Mouse (Mus musculus) myocyte (in vitro differentiated cells): Measurements from ENCODE around the gene Slc44a5. TPM values are rescaled to one million over a fixed set of nuclear protein-coding genes. Genes with fewer than 3 reads are reported as not detected.

ENCODE experiments used
- H3K27me3 ChIP-seq: one replicate; pipeline ENCODE4 v1.6.1; 2011; ENCODE audit not compliant: control insufficient read depth, insufficient read depth, insufficient read length
- H3K36me3 ChIP-seq: one replicate; pipeline ENCODE4 v1.6.1; 2011; ENCODE audit not compliant: control insufficient read depth, insufficient read depth
- H3K4me2 ChIP-seq: one replicate; pipeline ENCODE4 v1.6.1; 2011; ENCODE audit warnings: low read depth, control low read depth
- H3K4me3 ChIP-seq: one replicate; pipeline ENCODE4 v1.5.1; 2011; ENCODE audit warnings: mild to moderate bottlenecking, control low read depth, moderate library complexity
- H3K79me2 ChIP-seq: one replicate; pipeline ENCODE4 v1.6.1; 2011; ENCODE audit not compliant: control insufficient read depth, insufficient read depth
- H3ac ChIP-seq: one replicate; pipeline ENCODE4 v1.6.1; 2011; ENCODE audit not compliant: control insufficient read depth, insufficient read length
- CEBPB ChIP-seq: IDR thresholded peaks from 2 replicates; pipeline ENCODE4 v1.6.1; 2011; ENCODE audit warnings: mild to moderate bottlenecking, moderate library complexity; ENCODE audit not compliant: poor library complexity, insufficient read depth, severe bottlenecking
- E2F4 ChIP-seq: IDR thresholded peaks from one replicate; pipeline ENCODE4 v1.6.1; 2011; ENCODE audit warnings: mild to moderate bottlenecking, control low read depth, moderate library complexity; ENCODE audit not compliant: insufficient read depth
- MAX ChIP-seq: IDR thresholded peaks from one replicate; pipeline ENCODE4 v1.6.1; 2011; ENCODE audit warnings: low read depth, mild to moderate bottlenecking, control low read depth
- MYOD1 ChIP-seq, 3 experiments: IDR thresholded peaks; one replicate each; pipeline ENCODE4 v1.6.1; 2011; ENCODE audit warnings: control low read depth in 2 of 3, low read depth in 2 of 3, mild to moderate bottlenecking in 2 of 3, moderate library complexity in 1 of 3; ENCODE audit not compliant: insufficient read length in 2 of 3, control insufficient read depth in 1 of 3
- MYOG ChIP-seq, 3 experiments: IDR thresholded peaks; one replicate each; pipeline ENCODE4 v1.6.1; 2011; ENCODE audit warnings: control low read depth in 2 of 3, low read depth in 2 of 3, mild to moderate bottlenecking in 2 of 3; ENCODE audit not compliant: insufficient read length in 2 of 3, control insufficient read depth in 1 of 3, insufficient read depth in 1 of 3
- POLR2A ChIP-seq: IDR thresholded peaks from one replicate; pipeline ENCODE4 v1.6.1; 2011; ENCODE audit warnings: low read depth, mild to moderate bottlenecking, control low read depth, moderate library complexity; ENCODE audit not compliant: insufficient read length
- POLR2AphosphoS2 ChIP-seq: IDR thresholded peaks from one replicate; pipeline ENCODE4 v1.6.1; 2011; ENCODE audit warnings: low read depth, control low read depth; ENCODE audit not compliant: insufficient read length
- REST ChIP-seq: IDR thresholded peaks from one replicate; pipeline ENCODE4 v1.6.1; 2011; ENCODE audit warnings: mild to moderate bottlenecking, control low read depth, moderate library complexity; ENCODE audit not compliant: insufficient read depth, insufficient read length
- SRF ChIP-seq: IDR thresholded peaks from one replicate; pipeline ENCODE4 v1.6.1; 2011; ENCODE audit warnings: low read depth; ENCODE audit not compliant: control insufficient read depth, insufficient read length
- TCF12 ChIP-seq: IDR thresholded peaks from one replicate; pipeline ENCODE4 v1.6.1; 2011; ENCODE audit warnings: mild to moderate bottlenecking, control low read depth; ENCODE audit not compliant: poor library complexity, insufficient read depth, severe bottlenecking
- TCF3 ChIP-seq: IDR thresholded peaks from one replicate; pipeline ENCODE4 v1.6.1; 2011; ENCODE audit warnings: low read depth, control low read depth; ENCODE audit not compliant: insufficient read length
- USF1 ChIP-seq: IDR thresholded peaks from one replicate; pipeline ENCODE4 v1.6.1; 2011; ENCODE audit warnings: low read depth, mild to moderate bottlenecking, control low read depth, moderate library complexity
- polyA plus RNA-seq: library from polyadenylated mRNA; unstranded; fragments of >200 nt; fragmentation: generic; extraction: Trizol; gene quantifications from one replicate; pipeline ENCODE4 v1.2.1, GENCODE M21; 2012; ENCODE audit warnings: missing spikeins

The Slc44a5 gene
- polyA plus RNA-seq, 1 experiment = not detected

DNA sequence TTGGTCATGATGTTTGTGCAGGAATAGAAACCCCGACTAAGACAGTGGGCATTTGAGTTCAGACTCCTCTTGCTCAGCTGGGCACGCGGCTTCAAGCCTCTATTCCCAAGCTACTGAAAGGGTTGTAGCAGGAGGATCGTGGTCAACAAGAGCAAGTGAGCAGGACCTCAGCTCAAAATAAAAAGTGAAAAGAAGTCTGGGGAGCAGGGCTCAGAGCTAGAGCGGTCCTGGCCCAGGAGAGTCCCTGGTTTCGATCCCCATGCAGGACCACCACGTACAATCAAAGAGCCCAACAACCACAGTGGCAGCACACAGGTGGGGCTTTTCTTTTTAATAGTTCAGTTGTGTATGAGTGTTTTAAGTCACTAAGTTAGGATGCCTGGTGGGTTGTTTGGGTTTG, 201.5 kb downstream of the Slc44a5 start:
- no peak overlapping the region for H3ac ChIP-seq
- no peaks in the 10 kb centered on the region for H3K79me2 ChIP-seq
- H3K36me3 ChIP-seq = no peaks in the 10 kb centered on the region
- no peak overlapping the region for H3K4me2 ChIP-seq
- TF ChIP-seq TCF12 (no peak), POLR2A (no peak), TCF3 (no peak), SRF (no peak), REST (no peak), CEBPB (no peak), USF1 (no peak), MYOD1 (IDR thresholded peaks at IDR 0.05; ENCODE audit: control insufficient read depth in 1 of 3, insufficient read length in 2 of 3, low read depth in 2 of 3) (no peak)
- H3K4me3 ChIP-seq = no peak overlapping the region
- H3K27me3 ChIP-seq = no peaks in the 10 kb centered on the region

- TF ChIP-seq SRF (no peak), REST (no peak), MYOG (IDR thresholded peaks at IDR 0.05; ENCODE audit: control insufficient read depth in 1 of 3, insufficient read depth in 1 of 3, insufficient read length in 2 of 3, low read depth in 2 of 3) (no peak), TCF3 (no peak), E2F4 (no peak), TCF12 (no peak), CEBPB (no peak), MYOD1 (IDR thresholded peaks at IDR 0.05; ENCODE audit: control insufficient read depth in 1 of 3, insufficient read length in 2 of 3, low read depth in 2 of 3) (no peak), POLR2A (no peak), POLR2AphosphoS2 (no peak), USF1 (no peak)
- Histone ChIP-seq H3K36me3 (no peaks in the 10 kb centered on the region), H3ac (no peak overlapping the region), H3K79me2 (no peaks in the 10 kb centered on the region), H3K4me3 (no peak overlapping the region), H3K4me2 (no peak overlapping the region), H3K27me3 (no peaks in the 10 kb centered on the region)
Measured at GRCm38 (mm10) chr3:154177665-154178305, 204.5 kb downstream of the Slc44a5 start.

GRCm38 (mm10) chr3:154179423-154179920, 206.2 kb downstream of the Slc44a5 start:
- Histone ChIP-seq H3K36me3 (no peaks in the 10 kb centered on the region), H3ac (no peak overlapping the region), H3K79me2 (no peaks in the 10 kb centered on the region), H3K27me3 (no peaks in the 10 kb centered on the region), H3K4me2 (no peak overlapping the region), H3K4me3 (no peak overlapping the region)
- TF ChIP-seq POLR2AphosphoS2 (no peak), CEBPB (no peak), E2F4 (no peak), POLR2A (no peak), TCF12 (no peak), MYOG (IDR thresholded peaks at IDR 0.05; ENCODE audit: control insufficient read depth in 1 of 3, insufficient read depth in 1 of 3, insufficient read length in 2 of 3, low read depth in 2 of 3) (no peak), MAX (no peak), REST (no peak), TCF3 (no peak), USF1 (no peak), MYOD1 (IDR thresholded peaks at IDR 0.05; ENCODE audit: control insufficient read depth in 1 of 3, insufficient read length in 2 of 3, low read depth in 2 of 3) (no peak)

DNA sequence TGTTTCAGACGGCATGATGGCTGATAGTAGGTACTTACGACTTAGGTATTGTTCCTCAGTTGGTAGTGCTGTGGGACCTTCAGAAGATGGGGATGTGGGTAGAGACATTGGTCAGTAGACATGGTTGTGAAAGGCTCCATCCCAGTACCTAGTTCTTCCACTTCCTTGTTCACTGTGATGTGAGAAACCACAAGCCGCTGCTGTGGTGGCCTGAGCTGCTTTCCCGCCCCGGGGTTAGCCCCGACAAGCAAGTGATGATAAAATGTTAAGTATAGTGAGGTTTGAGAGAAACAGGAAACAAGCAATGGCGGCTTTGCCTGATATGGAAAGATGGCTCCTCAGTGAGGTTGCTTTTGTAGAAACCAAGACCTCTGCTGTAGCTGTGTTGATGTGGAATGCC, 209.8 kb downstream of the Slc44a5 start:
- no peaks in the 10 kb centered on the region for H3K79me2 ChIP-seq
- H3ac ChIP-seq = no peak overlapping the region
- no peak overlapping the region for H3K4me3 ChIP-seq
- H3K27me3 ChIP-seq = no peaks in the 10 kb centered on the region
- H3K36me3 ChIP-seq = no peaks in the 10 kb centered on the region
- H3K4me2 ChIP-seq = no peak overlapping the region
- no peak for TF ChIP-seq REST
- no peak for TF ChIP-seq POLR2A
- TF ChIP-seq MYOG (IDR thresholded peaks at IDR 0.05; ENCODE audit: control insufficient read depth in 1 of 3, insufficient read depth in 1 of 3, insufficient read length in 2 of 3, low read depth in 2 of 3) = no peak
- no peak for TF ChIP-seq MYOD1 (IDR thresholded peaks at IDR 0.05; ENCODE audit: control insufficient read depth in 1 of 3, insufficient read length in 2 of 3, low read depth in 2 of 3)
- TF ChIP-seq E2F4 = no peak
- no peak for TF ChIP-seq TCF12
- no peak for TF ChIP-seq USF1
- TF ChIP-seq SRF = no peak
- TF ChIP-seq TCF3 = no peak
- TF ChIP-seq POLR2AphosphoS2 = no peak
- TF ChIP-seq MAX = no peak
